Mouse (Mus musculus) heart, embryonic 13.5 days (tissue): ENCODE measurements around the gene Aknad1. TPM values are rescaled to one million over a fixed set of nuclear protein-coding genes. Genes with fewer than 3 reads are reported as not detected.

ENCODE experiments used
- ATAC-seq: fragments of 200-750 bp; cut with Nextera tagmentation; 2 replicates; pipeline ENCODE4 v1.8.0; 2017; ENCODE audit warnings: moderate TSS enrichment; ENCODE audit not compliant: insufficient number of reproducible peaks, low FRiP score, low TSS enrichment; ENCODE audit errors: extremely low read depth
- H3K27ac ChIP-seq: fragments of 300-500 bp; sonication (generic); replicated peaks from 2 replicates; pipeline ENCODE4 v1.5.1; 2015; ENCODE audit warnings: moderate library complexity, mild to moderate bottlenecking, inconsistent platforms
- H3K27me3 ChIP-seq: fragments of 300-500 bp; sonication (generic); replicated peaks from 2 replicates; pipeline ENCODE4 v1.6.1; 2015; ENCODE audit warnings: mild to moderate bottlenecking, inconsistent platforms
- H3K36me3 ChIP-seq: fragments of 300-500 bp; sonication (generic); 2 replicates; pipeline ENCODE4 v1.6.1; 2015; ENCODE audit warnings: mild to moderate bottlenecking, inconsistent platforms
- H3K4me1 ChIP-seq: fragments of 300-500 bp; sonication (generic); 2 replicates; pipeline ENCODE4 v1.6.1; 2015; ENCODE audit warnings: inconsistent platforms
- H3K4me2 ChIP-seq: fragments of 300-500 bp; sonication (generic); 2 replicates; pipeline ENCODE4 v1.6.1; 2015; ENCODE audit warnings: inconsistent platforms, mild to moderate bottlenecking, moderate library complexity
- H3K4me3 ChIP-seq: fragments of 300-500 bp; sonication (generic); 2 replicates; pipeline ENCODE4 v1.5.1; 2015; ENCODE audit warnings: moderate library complexity, mild to moderate bottlenecking, inconsistent platforms
- H3K9ac ChIP-seq: fragments of 300-500 bp; sonication (generic); 2 replicates; pipeline ENCODE4 v1.6.1; 2015; ENCODE audit warnings: inconsistent platforms, mild to moderate bottlenecking, moderate library complexity
- H3K9me3 ChIP-seq: fragments of 300-500 bp; sonication (generic); 2 replicates; pipeline ENCODE4 v1.6.1; 2016; ENCODE audit warnings: inconsistent platforms
- WGBS: fragments of 180-500 bp; shearing (Covaris S2); methylation state at CpG from one replicate; pipeline ENCODE4 v1.1.7; 2015; ENCODE audit warnings: mixed read lengths; 5-methylcytosine and 5-hydroxymethylcytosine counted together
- polyA plus RNA-seq: library from polyadenylated mRNA; unstranded; fragments of >200 nt; fragmentation: Nextera tagmentation; extraction: Ambion mirVana; gene quantifications from 2 replicates; pipeline ENCODE4 v1.2.1, GENCODE M21; 2015

The Aknad1 gene
- polyA plus RNA-seq, 1 experiment from 2014 or later = 0.07 TPM

GRCm38 (mm10) chr3:108719761-108720160 lies 19.7 kb upstream of the Aknad1 start:
- WGBS = 85% methylated on average over 3 of the region's 3 CpGs
- Histone ChIP-seq H3K27ac (no peak overlapping the region), H3K27me3 (no peaks in the 10 kb centered on the region), H3K4me2 (no peak overlapping the region; the same call in 1 of the 2 replicates), H3K4me3 (no peak overlapping the region), H3K4me1 (peaks cover 23% of the 10 kb centered on the region), H3K9me3 (no peaks in the 10 kb centered on the region), H3K36me3 (no peaks in the 10 kb centered on the region), H3K9ac (peak overlapping the region; percentile 52; the same call in 1 of the 2 replicates)
- no peak for ATAC-seq

GRCm38 (mm10) chr3:108721076-108721991 lies 18.1 kb upstream of the Aknad1 start:
- Histone ChIP-seq H3K27ac (peak overlapping the region; percentile 91), H3K9me3 (no peaks in the 10 kb centered on the region), H3K4me2 (peak overlapping the region; percentile 79), H3K9ac (peak overlapping the region; percentile 97), H3K4me3 (peak overlapping the region; percentile 83), H3K36me3 (no peaks in the 10 kb centered on the region), H3K27me3 (no peaks in the 10 kb centered on the region), H3K4me1 (peaks cover 20% of the 10 kb centered on the region)
- 1% methylated on average over 44 of the region's 44 CpGs for WGBS
- no peak for ATAC-seq

GRCm38 (mm10) chr3:108722036-108722872 lies 17.2 kb upstream of the Aknad1 start, which contains the start of gene Gpsm2:
Gene Gpsm2, minus strand, starts transcription at chr3:108722309.
- no peaks in the 10 kb centered on the region for H3K9me3 ChIP-seq
- H3K4me2 ChIP-seq = peak within 1 kb of the TSS; percentile 79
- peaks cover 20% of the 10 kb centered on the region for H3K4me1 ChIP-seq
- peak within 1 kb of the TSS; percentile 97 for H3K9ac ChIP-seq
- H3K36me3 ChIP-seq = no peaks in the 10 kb centered on the region
- peak within 1 kb of the TSS; percentile 83 for H3K4me3 ChIP-seq
- H3K27ac ChIP-seq = peak within 1 kb of the TSS; percentile 91
- no peaks in the 10 kb centered on the region for H3K27me3 ChIP-seq
- WGBS = 3% methylated on average over 53 of the region's 53 CpGs
- ATAC-seq = peak; percentile 99

GRCm38 (mm10) chr3:108726413-108726812 lies 13.0 kb upstream of the Aknad1 start:
- H3K4me3 ChIP-seq = no peak overlapping the region
- no peaks in the 10 kb centered on the region for H3K27me3 ChIP-seq
- H3K9ac ChIP-seq = no peak overlapping the region
- H3K4me1 ChIP-seq = peaks cover 6% of the 10 kb centered on the region
- H3K27ac ChIP-seq = no peak overlapping the region
- no peaks in the 10 kb centered on the region for H3K36me3 ChIP-seq
- H3K9me3 ChIP-seq = no peaks in the 10 kb centered on the region
- H3K4me2 ChIP-seq = no peak overlapping the region
- ATAC-seq = no peak
- WGBS = 78% methylated on average over 7 of the region's 7 CpGs

- H3K4me2 ChIP-seq = no peak overlapping the region
- H3K9me3 ChIP-seq = no peaks in the 10 kb centered on the region
- ATAC-seq = no peak
- no peaks in the 10 kb centered on the region for H3K27me3 ChIP-seq
- H3K27ac ChIP-seq = no peak overlapping the region
- no peaks in the 10 kb centered on the region for H3K36me3 ChIP-seq
- no peak overlapping the region for H3K9ac ChIP-seq
- peaks cover 6% of the 10 kb centered on the region for H3K4me1 ChIP-seq
- H3K4me3 ChIP-seq = no peak overlapping the region
Measured at GRCm38 (mm10) chr3:108727344-108727743, 12.1 kb upstream of the Aknad1 start.

- Histone ChIP-seq H3K27ac (no peak overlapping the region), H3K36me3 (no peaks in the 10 kb centered on the region), H3K9ac (no peak overlapping the region), H3K9me3 (no peaks in the 10 kb centered on the region), H3K4me2 (no peak overlapping the region), H3K27me3 (no peaks in the 10 kb centered on the region), H3K4me1 (peaks cover 3% of the 10 kb centered on the region), H3K4me3 (no peak overlapping the region)
- ATAC-seq = no peak
- WGBS = 75% methylated on average over 3 of the region's 3 CpGs
Measured at GRCm38 (mm10) chr3:108727776-108728175, 11.7 kb upstream of the Aknad1 start.

- H3K4me2 ChIP-seq = peak overlapping the region; percentile 38
- H3K4me3 ChIP-seq = peak overlapping the region; percentile 11; the same call in 1 of the 2 replicates
- 30% methylated on average over 12 of the region's 12 CpGs for WGBS
- no peaks in the 10 kb centered on the region for H3K9me3 ChIP-seq
- no peak overlapping the region for H3K27ac ChIP-seq
- 0 out of 2 replicates have a peak overlapping the region, but pooled peaks have one; percentile 33 for H3K9ac ChIP-seq
- H3K36me3 ChIP-seq = no peaks in the 10 kb centered on the region
- ATAC-seq = no peak
- no peaks in the 10 kb centered on the region for H3K27me3 ChIP-seq
- no peaks in the 10 kb centered on the region for H3K4me1 ChIP-seq
Measured at GRCm38 (mm10) chr3:108730316-108730715, 9.1 kb upstream of the Aknad1 start.

GRCm38 (mm10) chr3:108737761-108738160 lies 1.7 kb upstream of the Aknad1 start:
- ATAC-seq = no peak
- 86% methylated on average over 3 of the region's 3 CpGs for WGBS

GRCm38 (mm10) chr3:108744060-108744459 lies 4.6 kb downstream of the Aknad1 start:
- no peak for ATAC-seq

More at GRCm38 (mm10) chr3:108737761-108738160, 1.7 kb upstream of the Aknad1 start:
- no peaks in the 10 kb centered on the region for H3K27me3 ChIP-seq
- no peak overlapping the region for H3K4me2 ChIP-seq
- H3K36me3 ChIP-seq = no peaks in the 10 kb centered on the region
- H3K27ac ChIP-seq = no peak overlapping the region
- no peaks in the 10 kb centered on the region for H3K9me3 ChIP-seq
- H3K9ac ChIP-seq = no peak overlapping the region
- no peak overlapping the region for H3K4me3 ChIP-seq
- no peaks in the 10 kb centered on the region for H3K4me1 ChIP-seq

GRCm38 (mm10) chr3:108751061-108751460 lies 11.6 kb downstream of the Aknad1 start:
- Histone ChIP-seq H3K9me3 (no peaks in the 10 kb centered on the region), H3K4me2 (no peak overlapping the region), H3K9ac (no peak overlapping the region), H3K36me3 (no peaks in the 10 kb centered on the region), H3K27me3 (no peaks in the 10 kb centered on the region), H3K4me3 (no peak overlapping the region), H3K27ac (no peak overlapping the region), H3K4me1 (no peaks in the 10 kb centered on the region)
- no peak for ATAC-seq
- 58% methylated on average over 6 of the region's 6 CpGs for WGBS

More at GRCm38 (mm10) chr3:108744060-108744459, 4.6 kb downstream of the Aknad1 start:
- Histone ChIP-seq H3K27me3 (no peaks in the 10 kb centered on the region), H3K4me3 (no peak overlapping the region), H3K4me2 (no peak overlapping the region), H3K9me3 (no peaks in the 10 kb centered on the region), H3K36me3 (no peaks in the 10 kb centered on the region), H3K27ac (no peak overlapping the region), H3K4me1 (peaks cover 6% of the 10 kb centered on the region; the same call in 1 of the 2 replicates), H3K9ac (no peak overlapping the region)
- WGBS = 77% methylated on average over 4 of the region's 4 CpGs

GRCm38 (mm10) chr3:108751691-108752090 lies 12.2 kb downstream of the Aknad1 start:
- Histone ChIP-seq H3K27ac (no peak overlapping the region), H3K36me3 (no peaks in the 10 kb centered on the region), H3K27me3 (no peaks in the 10 kb centered on the region), H3K4me3 (no peak overlapping the region), H3K4me1 (no peaks in the 10 kb centered on the region), H3K4me2 (no peak overlapping the region), H3K9me3 (no peaks in the 10 kb centered on the region), H3K9ac (no peak overlapping the region)
- ATAC-seq = no peak
- 41% methylated on average over 6 of the region's 6 CpGs for WGBS
